Mouse (Mus musculus) lung, postnatal 0 days (tissue): Measurements from ENCODE around the gene Herpud1.

Experiments used
- CTCF ChIP-seq: IDR thresholded peaks from 2 replicates; pipeline ENCODE4 v1.5.1; 2016; ENCODE audit warnings: antibody characterized with exemption, mild to moderate bottlenecking
- EP300 ChIP-seq: IDR thresholded peaks from 2 replicates; pipeline ENCODE4 v1.6.1; 2016; ENCODE audit warnings: antibody characterized with exemption, mild to moderate bottlenecking, control low read depth

GRCm38 (mm10) chr8:94440389-94440788, 54.2 kb downstream of the Herpud1 start:
- no peak for TF ChIP-seq CTCF
- no peak for TF ChIP-seq EP300
